Mouse (Mus musculus) ES-Bruce4 (cell line): Measurements from ENCODE around the gene Glrx5.
A peak's percentile ranks its signal among the peaks of the same experiment; 100 is the strongest.

ENCODE experiments used
- CTCF ChIP-seq: IDR thresholded peaks from one replicate; pipeline ENCODE4 v1.8.1; 2011; ENCODE audit warnings: low read depth, low read length
- EP300 ChIP-seq: IDR thresholded peaks from 2 replicates; pipeline ENCODE4 v1.6.1; 2011; ENCODE audit warnings: low read depth, low read length; ENCODE audit not compliant: insufficient read depth
- POLR2A ChIP-seq: IDR thresholded peaks from one replicate; pipeline ENCODE4 v1.8.1; 2011; ENCODE audit warnings: low read length; ENCODE audit not compliant: insufficient read depth

- TF ChIP-seq POLR2A (no peak), CTCF (no peak), EP300 (0 out of 2 replicates have a peak, but pooled peaks have one; percentile 27)
Observed at GRCm38 (mm10) chr12:105022141-105022540, 10.3 kb upstream of the Glrx5 start.
